Mouse (Mus musculus): ENCODE data around the gene Kcnh4. TPM values are rescaled to one million over a fixed set of nuclear protein-coding genes. Genes with fewer than 3 reads are reported as not detected.

Kcnh4 gene
- polyA plus RNA-seq, 1 experiment from 2014 or later, result not detected

GRCm38 (mm10) chr11:100713735-100714533 lies 45.8 kb downstream of the Kcnh4 start, which contains the start of gene Hspb9:
Hspb9 (plus strand) TSS chr11:100713850.
- 8% methylated on average over 38 of the region's 38 CpGs for WGBS
- peak; percentile 44; the same call in 1 of the 2 replicates for ATAC-seq (replicated peaks; ENCODE audit: extremely low read depth, insufficient read depth, low FRiP score)
- Histone ChIP-seq H3K4me3 (ENCODE audit: low read length) (peak within 1 kb of the TSS; percentile 34), H3K36me3 (ENCODE audit: control insufficient read depth, insufficient read depth) (peaks cover 30% of the 10 kb centered on the region), H3K9ac (ENCODE audit: low read length) (peak within 1 kb of the TSS; percentile 53), H3K9me3 (replicated peaks; ENCODE audit: control insufficient read depth, low read length) (no peaks in the 10 kb centered on the region), H3K4me2 (ENCODE audit: low read depth, low read length) (peak within 1 kb of the TSS; percentile 59), H3K27me3 (ENCODE audit: control insufficient read depth, insufficient read depth, low read length) (no peaks in the 10 kb centered on the region), H3K4me1 (ENCODE audit: control insufficient read depth, insufficient read depth, low read length) (peaks cover 22% of the 10 kb centered on the region), H3K27ac (ENCODE audit: low read length) (peak within 1 kb of the TSS; percentile 66)

- Histone ChIP-seq H3K27ac (ENCODE audit: low read length) (peak overlapping the region; percentile 66), H3K36me3 (ENCODE audit: control insufficient read depth, insufficient read depth) (peaks cover 34% of the 10 kb centered on the region), H3K9me3 (replicated peaks; ENCODE audit: control insufficient read depth, low read length) (no peaks in the 10 kb centered on the region), H3K27me3 (ENCODE audit: control insufficient read depth, insufficient read depth, low read length) (no peaks in the 10 kb centered on the region), H3K4me2 (ENCODE audit: low read depth, low read length) (peak overlapping the region; percentile 59), H3K9ac (ENCODE audit: low read length) (peak overlapping the region; percentile 53), H3K4me1 (ENCODE audit: control insufficient read depth, insufficient read depth, low read length) (peaks cover 22% of the 10 kb centered on the region), H3K4me3 (ENCODE audit: low read length) (peak overlapping the region; percentile 34; the same call in 1 of the 2 replicates)
- ATAC-seq (replicated peaks; ENCODE audit: extremely low read depth, insufficient read depth, low FRiP score), result no peak
- 71% methylated on average over 4 of the region's 4 CpGs for WGBS
Measured at GRCm38 (mm10) chr11:100713174-100713573, 46.6 kb downstream of the Kcnh4 start.

- H3K36me3 ChIP-seq (ENCODE audit: control insufficient read depth, insufficient read depth), result peaks cover 36% of the 10 kb centered on the region
- peak within 1 kb of the TSS; percentile 90 for H3K4me3 ChIP-seq (ENCODE audit: low read length)
- peak; percentile 85 for ATAC-seq (replicated peaks; ENCODE audit: extremely low read depth, insufficient read depth, low FRiP score)
- H3K27ac ChIP-seq (ENCODE audit: low read length), result peak within 1 kb of the TSS; percentile 66
- peaks cover 22% of the 10 kb centered on the region for H3K4me1 ChIP-seq (ENCODE audit: control insufficient read depth, insufficient read depth, low read length)
- no peaks in the 10 kb centered on the region for H3K27me3 ChIP-seq (ENCODE audit: control insufficient read depth, insufficient read depth, low read length)
- H3K4me2 ChIP-seq (ENCODE audit: low read depth, low read length), result peak within 1 kb of the TSS; percentile 78
- no peaks in the 10 kb centered on the region for H3K9me3 ChIP-seq (replicated peaks; ENCODE audit: control insufficient read depth, low read length)
- peak within 1 kb of the TSS; percentile 95 for H3K9ac ChIP-seq (ENCODE audit: low read length)
- 2% methylated on average over 48 of the region's 48 CpGs for WGBS
Measured at GRCm38 (mm10) chr11:100711783-100712615, 47.7 kb downstream of the Kcnh4 start, which contains the start of gene Kat2a. Kat2a (minus strand) TSS chr11:100712465.

GRCm38 (mm10) chr11:100710977-100711376 lies 48.8 kb downstream of the Kcnh4 start:
- H3K4me2 ChIP-seq (ENCODE audit: low read depth, low read length), result no peak overlapping the region
- peaks cover 41% of the 10 kb centered on the region for H3K36me3 ChIP-seq (ENCODE audit: control insufficient read depth, insufficient read depth)
- no peaks in the 10 kb centered on the region for H3K27me3 ChIP-seq (ENCODE audit: control insufficient read depth, insufficient read depth, low read length)
- ATAC-seq (replicated peaks; ENCODE audit: extremely low read depth, insufficient read depth, low FRiP score), result no peak
- 76% methylated on average over 4 of the region's 4 CpGs for WGBS
- H3K9ac ChIP-seq (ENCODE audit: low read length), result no peak overlapping the region
- no peak overlapping the region for H3K4me3 ChIP-seq (ENCODE audit: low read length)
- no peak overlapping the region for H3K27ac ChIP-seq (ENCODE audit: low read length)
- peaks cover 22% of the 10 kb centered on the region for H3K4me1 ChIP-seq (ENCODE audit: control insufficient read depth, insufficient read depth, low read length)
- H3K9me3 ChIP-seq (replicated peaks; ENCODE audit: control insufficient read depth, low read length), result no peaks in the 10 kb centered on the region

- Histone ChIP-seq H3K27ac (ENCODE audit: low read length) (no peak overlapping the region), H3K9ac (ENCODE audit: low read length) (no peak overlapping the region), H3K9me3 (replicated peaks; ENCODE audit: control insufficient read depth, low read length) (no peaks in the 10 kb centered on the region), H3K36me3 (ENCODE audit: control insufficient read depth, insufficient read depth) (peaks cover 41% of the 10 kb centered on the region), H3K27me3 (ENCODE audit: control insufficient read depth, insufficient read depth, low read length) (no peaks in the 10 kb centered on the region), H3K4me1 (ENCODE audit: control insufficient read depth, insufficient read depth, low read length) (peaks cover 22% of the 10 kb centered on the region), H3K4me2 (ENCODE audit: low read depth, low read length) (no peak overlapping the region), H3K4me3 (ENCODE audit: low read length) (no peak overlapping the region)
- WGBS, result 89% methylated on average over 15 of the region's 15 CpGs
- ATAC-seq (replicated peaks; ENCODE audit: extremely low read depth, insufficient read depth, low FRiP score), result no peak
Measured at GRCm38 (mm10) chr11:100710528-100710927, 49.2 kb downstream of the Kcnh4 start.

GRCm38 (mm10) chr11:100709201-100709810 lies 50.4 kb downstream of the Kcnh4 start:
- WGBS, result 93% methylated on average over 9 of the region's 9 CpGs
- H3K36me3 ChIP-seq (ENCODE audit: control insufficient read depth, insufficient read depth), result peaks cover 48% of the 10 kb centered on the region
- ATAC-seq (replicated peaks; ENCODE audit: extremely low read depth, insufficient read depth, low FRiP score), result no peak

GRCm38 (mm10) chr11:100705095-100705747 lies 54.5 kb downstream of the Kcnh4 start:
- H3K36me3 ChIP-seq (ENCODE audit: control insufficient read depth, insufficient read depth), result peaks cover 45% of the 10 kb centered on the region
- H3K9me3 ChIP-seq (replicated peaks; ENCODE audit: control insufficient read depth, low read length), result no peaks in the 10 kb centered on the region
- H3K4me2 ChIP-seq (ENCODE audit: low read depth, low read length), result no peak overlapping the region
- no peak overlapping the region for H3K9ac ChIP-seq (ENCODE audit: low read length)
- WGBS, result 91% methylated on average over 23 of the region's 23 CpGs
- no peak overlapping the region for H3K27ac ChIP-seq (ENCODE audit: low read length)
- H3K27me3 ChIP-seq (ENCODE audit: control insufficient read depth, insufficient read depth, low read length), result no peaks in the 10 kb centered on the region
- peaks cover 11% of the 10 kb centered on the region for H3K4me1 ChIP-seq (ENCODE audit: control insufficient read depth, insufficient read depth, low read length)
- H3K4me3 ChIP-seq (ENCODE audit: low read length), result no peak overlapping the region
- ATAC-seq (replicated peaks; ENCODE audit: extremely low read depth, insufficient read depth, low FRiP score), result no peak

More at GRCm38 (mm10) chr11:100709201-100709810, 50.4 kb downstream of the Kcnh4 start:
- Histone ChIP-seq H3K4me3 (ENCODE audit: low read length) (no peak overlapping the region), H3K27me3 (ENCODE audit: control insufficient read depth, insufficient read depth, low read length) (no peaks in the 10 kb centered on the region), H3K9me3 (replicated peaks; ENCODE audit: control insufficient read depth, low read length) (no peaks in the 10 kb centered on the region), H3K4me2 (ENCODE audit: low read depth, low read length) (no peak overlapping the region), H3K9ac (ENCODE audit: low read length) (no peak overlapping the region), H3K4me1 (ENCODE audit: control insufficient read depth, insufficient read depth, low read length) (peaks cover 21% of the 10 kb centered on the region), H3K27ac (ENCODE audit: low read length) (no peak overlapping the region)

- H3K9ac ChIP-seq (ENCODE audit: low read length), result 0 out of 2 replicates have a peak within 1 kb of the TSS, but pooled peaks have one; percentile 23
- H3K4me3 ChIP-seq (ENCODE audit: low read length), result peak within 1 kb of the TSS; percentile 18; the same call in 1 of the 2 replicates
- peak within 1 kb of the TSS; percentile 41 for H3K4me2 ChIP-seq (ENCODE audit: low read depth, low read length)
- H3K4me1 ChIP-seq (ENCODE audit: control insufficient read depth, insufficient read depth, low read length), result peaks cover 11% of the 10 kb centered on the region
- WGBS, result 62% methylated on average over 7 of the region's 7 CpGs
- H3K36me3 ChIP-seq (ENCODE audit: control insufficient read depth, insufficient read depth), result peaks cover 39% of the 10 kb centered on the region
- H3K27ac ChIP-seq (ENCODE audit: low read length), result no peak within 1 kb of the TSS
- H3K9me3 ChIP-seq (replicated peaks; ENCODE audit: control insufficient read depth, low read length), result no peaks in the 10 kb centered on the region
- ATAC-seq (replicated peaks; ENCODE audit: extremely low read depth, insufficient read depth, low FRiP score), result no peak
- no peaks in the 10 kb centered on the region for H3K27me3 ChIP-seq (ENCODE audit: control insufficient read depth, insufficient read depth, low read length)
Measured at GRCm38 (mm10) chr11:100703851-100704531, 55.8 kb downstream of the Kcnh4 start, which contains the start of gene Dhx58. Dhx58 (minus strand) TSS chr11:100704271.

Measured in heart, embryonic 16.5 days (tissue).